Mouse (Mus musculus) urinary bladder, postnatal 4 days (tissue): ENCODE data around the gene Npm1.

Experiments
- DNase-seq, 2 experiments: peaks; one replicate each; pipeline ENCODE4 v3.0.0; 2021 to 2022; ENCODE audit warnings: low spot score in 2 of 2

Gene Npm1

DNA sequence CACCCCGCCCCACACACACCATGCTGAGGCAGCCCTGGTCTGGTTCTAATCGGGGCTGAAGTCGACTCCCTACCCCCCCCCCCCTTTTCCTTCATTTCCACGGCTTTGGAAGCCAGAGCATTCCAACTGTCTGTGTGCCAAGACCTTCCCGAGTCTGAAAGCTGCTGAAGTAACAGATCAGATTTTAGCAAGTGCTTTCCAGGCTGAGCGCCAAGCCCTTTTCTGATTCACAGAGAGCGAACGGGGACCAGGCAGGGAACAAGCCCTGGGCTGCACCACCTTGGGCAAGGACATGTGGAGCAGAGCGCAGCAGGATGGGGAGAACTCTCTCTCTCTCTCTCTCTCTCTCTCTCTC, 16.9 kb downstream of the Npm1 start:
- DNase-seq = peak; percentile 69 to 82

DNA sequence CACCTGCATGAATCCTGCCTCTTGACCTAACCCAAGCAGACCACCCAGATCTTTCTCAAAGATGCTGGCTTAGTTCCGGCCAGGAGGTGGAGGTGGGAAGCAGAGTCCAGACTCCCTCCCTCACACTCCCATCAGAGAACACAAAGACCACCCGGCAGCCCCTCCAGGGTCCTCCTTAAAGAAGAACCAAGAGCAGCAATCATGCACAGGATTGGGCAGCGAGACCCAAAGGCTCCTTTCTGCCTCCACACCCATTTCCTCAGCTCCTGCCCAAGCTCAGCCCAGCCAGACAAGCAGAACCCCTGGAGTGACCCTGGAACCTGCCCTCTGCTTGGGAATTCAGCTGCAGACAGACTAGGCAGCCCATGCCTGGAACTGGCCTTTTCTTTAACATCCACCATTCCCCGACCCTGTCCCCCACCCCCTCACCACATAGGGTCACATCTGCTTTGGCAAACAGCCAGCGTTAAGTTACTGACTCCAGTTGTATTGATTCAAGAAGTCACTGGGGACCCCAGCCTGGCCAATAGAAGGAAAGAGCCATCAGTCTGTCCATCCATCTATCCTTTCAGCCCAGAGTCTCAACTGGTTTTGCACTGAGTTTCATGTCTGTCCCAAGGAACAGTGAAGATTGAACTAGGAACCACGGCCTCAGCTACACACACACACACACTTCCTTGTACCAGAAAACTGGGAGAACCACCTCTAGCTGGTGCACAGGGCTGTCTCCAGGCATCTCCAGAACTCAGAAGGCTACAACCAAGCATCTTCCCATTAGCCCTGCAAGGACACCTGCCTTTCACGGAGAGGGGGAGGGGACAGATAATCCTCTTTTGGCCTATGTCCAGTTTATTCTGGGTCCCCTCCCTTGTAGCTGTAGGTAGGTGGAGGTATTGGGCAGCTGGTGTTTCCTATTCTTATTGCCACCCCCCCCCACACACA, 17.5 kb downstream of the Npm1 start:
- DNase-seq = no peak

DNA sequence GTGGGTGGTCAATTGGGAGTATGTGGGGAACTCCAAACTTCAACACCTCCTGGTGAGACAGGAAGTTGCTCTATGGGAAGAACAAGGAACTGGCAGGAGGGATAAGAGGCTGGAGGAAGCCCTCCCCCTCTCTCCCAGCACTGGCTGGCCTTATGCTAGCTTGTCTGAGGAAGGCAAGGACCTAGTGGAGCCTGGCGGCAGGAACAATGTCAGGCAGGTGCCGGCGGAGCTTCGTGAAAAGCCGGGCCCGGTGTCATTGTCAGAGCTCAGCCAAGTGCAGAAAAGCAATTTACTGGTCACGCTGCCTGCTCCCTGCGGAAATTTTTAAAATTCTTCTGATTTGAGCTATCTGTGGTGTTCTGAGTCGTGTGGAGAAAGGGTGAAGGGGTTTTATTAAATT, 19.1 kb downstream of the Npm1 start:
- no peak for DNase-seq

DNA sequence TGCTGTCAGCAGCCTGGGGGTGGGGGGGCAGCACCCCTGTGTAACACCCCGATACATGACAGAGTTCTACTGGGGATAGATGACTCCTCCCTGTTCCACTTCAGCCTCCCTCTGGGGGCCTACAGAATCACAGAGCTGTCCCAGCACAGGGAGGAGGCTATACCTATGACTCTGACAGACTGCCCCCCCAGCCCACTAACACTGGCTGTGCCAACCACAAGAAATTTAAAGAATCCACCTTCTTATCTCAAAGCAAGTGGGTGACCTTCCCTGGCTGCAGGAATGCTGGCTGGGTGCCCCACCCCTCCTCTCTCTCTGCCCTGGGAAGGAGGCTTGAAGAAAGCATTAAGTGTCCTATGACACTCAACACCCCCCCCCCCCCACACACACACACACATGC, 20.2 kb downstream of the Npm1 start:
- DNase-seq = peak in 1 of 2 experiments; percentile 56

DNA sequence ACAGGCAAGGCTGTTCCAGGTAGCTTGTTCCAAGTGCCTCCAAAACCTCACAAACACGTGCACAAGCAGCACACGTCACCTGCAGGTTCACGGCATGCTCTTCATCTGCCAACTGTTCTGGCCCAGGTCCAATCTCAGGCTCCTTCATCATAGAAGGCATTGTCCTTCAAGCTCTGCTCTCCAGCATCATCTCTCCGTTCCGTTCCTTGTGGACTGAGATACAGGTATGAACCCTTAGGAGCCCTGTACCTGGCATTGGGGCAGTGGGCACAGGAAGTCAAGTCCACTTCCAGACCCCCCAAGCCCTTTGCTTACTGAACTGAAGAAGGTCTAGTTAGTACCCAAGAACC, 22.9 kb downstream of the Npm1 start:
- peak in 1 of 2 experiments; percentile 51 for DNase-seq

DNA sequence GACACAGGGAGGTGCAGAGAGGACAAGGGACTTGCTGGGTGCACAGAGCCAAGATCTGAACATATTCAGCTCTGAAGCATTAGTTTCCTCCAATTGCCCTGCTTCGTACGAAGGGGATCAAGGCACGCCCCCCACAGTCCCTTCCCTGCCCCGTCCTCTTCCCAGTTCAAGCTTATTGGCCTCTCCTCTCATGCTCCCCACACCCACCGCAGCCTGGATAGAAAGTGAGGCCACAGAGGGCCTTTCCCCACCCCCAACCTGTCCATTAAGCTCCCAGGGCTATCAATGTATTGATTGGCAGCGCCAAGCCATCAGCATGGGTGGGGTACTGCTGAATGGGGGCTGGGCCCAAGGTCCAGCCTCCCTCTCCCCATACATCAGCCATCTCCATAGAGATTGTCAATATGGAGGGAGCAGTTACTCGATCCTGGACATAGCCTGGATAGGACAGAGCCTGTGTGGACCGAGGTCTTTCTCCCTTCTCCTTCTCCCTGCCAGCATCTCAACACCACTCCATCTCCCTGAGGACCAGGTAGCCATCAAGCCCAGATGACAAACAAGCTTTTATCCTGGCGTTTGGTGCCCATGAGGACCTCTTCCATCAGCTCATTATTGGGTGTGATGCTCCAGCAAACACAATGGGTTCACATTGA, 23.4 kb downstream of the Npm1 start:
- DNase-seq = peak; percentile 14 to 48

DNA sequence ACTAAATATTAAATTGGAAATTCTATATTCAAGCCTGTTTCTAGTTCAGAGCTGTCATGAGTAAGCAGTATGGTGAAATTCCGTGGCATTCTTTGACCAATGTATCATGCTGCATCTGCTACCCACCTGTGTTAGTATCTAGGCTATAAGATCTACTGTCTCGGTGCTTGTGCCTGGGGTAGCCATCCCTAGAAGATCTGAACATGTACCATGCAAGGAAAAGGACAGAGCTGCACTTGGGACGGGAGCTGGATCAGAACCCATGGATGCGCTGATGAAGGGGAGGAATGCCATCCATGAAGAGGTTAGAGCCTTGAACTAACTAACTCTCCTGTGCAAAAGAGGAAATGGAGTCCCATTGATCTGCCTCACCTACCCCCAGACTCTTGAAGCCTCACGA, 24.3 kb downstream of the Npm1 start:
- peak in 1 of 2 experiments; percentile 53 for DNase-seq

DNA sequence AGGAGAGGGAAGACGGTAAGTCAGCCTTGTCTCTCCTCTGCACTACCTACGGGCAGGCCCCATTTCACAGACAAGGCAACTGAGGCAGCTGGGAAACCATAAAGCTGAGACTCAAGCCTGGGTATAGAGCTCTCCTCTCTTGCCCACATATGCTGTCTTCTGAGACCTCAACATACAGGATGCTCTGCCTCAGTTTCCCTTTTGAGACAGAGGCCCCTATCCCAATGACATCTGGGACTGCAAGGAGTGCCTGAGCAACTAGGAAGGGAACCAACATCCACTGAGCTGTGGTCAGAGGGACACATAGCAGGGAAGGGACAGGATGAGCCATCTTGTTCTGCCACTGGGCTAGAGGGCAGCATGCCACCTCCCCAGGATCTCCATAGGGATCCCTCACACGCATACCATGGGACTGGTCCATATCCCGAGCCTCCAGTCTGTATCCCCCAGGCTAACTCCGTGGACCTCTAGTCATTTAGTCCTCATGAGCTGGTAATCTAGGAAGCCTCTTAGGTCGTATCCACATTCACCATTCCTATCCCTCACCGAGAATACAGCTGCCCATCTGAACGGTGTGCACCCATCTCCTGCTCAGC, 28.5 kb downstream of the Npm1 start:
- peak in 1 of 2 experiments; percentile 52 for DNase-seq

DNA sequence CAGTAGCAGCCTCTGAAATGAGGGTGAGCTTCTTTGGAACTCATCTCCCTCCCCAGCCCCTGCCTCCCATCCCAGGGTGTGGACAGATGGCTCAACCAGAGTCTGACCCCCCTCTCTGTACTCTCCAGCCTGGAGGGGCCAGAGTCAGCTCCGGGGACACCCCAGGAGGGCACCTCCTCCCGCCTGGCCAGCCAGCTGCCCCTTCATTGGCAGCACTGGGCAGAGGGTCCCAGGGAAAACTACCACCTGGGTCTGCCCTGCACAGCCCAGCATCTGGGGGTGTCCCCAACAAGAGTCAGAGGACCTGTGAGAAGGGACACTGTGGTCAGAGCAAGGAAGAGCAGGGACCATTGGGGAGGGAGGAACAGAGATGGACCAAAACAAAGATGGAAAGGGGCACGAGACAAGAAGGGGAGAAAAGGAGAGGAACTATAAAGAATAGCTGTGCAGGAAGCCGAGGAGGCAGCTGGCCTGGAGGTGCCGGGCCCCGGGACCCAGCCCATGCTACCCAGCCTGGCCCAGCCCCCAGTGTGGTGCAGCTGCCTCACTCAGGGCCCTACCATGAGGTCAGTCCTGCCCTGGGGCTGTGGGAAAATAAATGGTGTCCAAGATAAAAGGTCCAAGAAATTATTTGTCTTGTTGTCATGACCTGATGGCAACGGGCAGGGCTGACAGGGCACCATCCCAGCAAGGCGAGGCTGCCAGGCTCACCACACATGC, 30.2 kb downstream of the Npm1 start:
- DNase-seq = peak in 1 of 2 experiments; percentile 53

DNA sequence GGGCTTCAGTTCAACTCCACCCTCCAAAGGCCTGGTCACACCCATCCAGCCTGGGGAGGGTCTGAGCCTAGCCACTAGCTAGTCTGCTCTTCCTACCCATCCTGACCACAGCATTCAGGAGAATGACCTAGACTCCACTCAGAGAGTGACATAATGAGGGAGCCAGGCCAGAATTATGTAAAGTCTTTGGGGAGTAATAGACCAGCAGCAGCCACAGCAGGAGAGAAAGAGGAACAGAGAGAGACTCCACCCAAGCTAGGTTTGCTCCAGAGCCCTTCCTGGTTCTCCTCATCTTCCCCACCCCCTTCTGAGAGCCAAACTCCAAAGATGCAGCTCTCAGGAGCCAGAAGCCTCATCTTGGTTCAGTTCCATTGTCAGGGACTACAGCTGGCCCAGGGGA, 35.9 kb downstream of the Npm1 start:
- no peak for DNase-seq

DNA sequence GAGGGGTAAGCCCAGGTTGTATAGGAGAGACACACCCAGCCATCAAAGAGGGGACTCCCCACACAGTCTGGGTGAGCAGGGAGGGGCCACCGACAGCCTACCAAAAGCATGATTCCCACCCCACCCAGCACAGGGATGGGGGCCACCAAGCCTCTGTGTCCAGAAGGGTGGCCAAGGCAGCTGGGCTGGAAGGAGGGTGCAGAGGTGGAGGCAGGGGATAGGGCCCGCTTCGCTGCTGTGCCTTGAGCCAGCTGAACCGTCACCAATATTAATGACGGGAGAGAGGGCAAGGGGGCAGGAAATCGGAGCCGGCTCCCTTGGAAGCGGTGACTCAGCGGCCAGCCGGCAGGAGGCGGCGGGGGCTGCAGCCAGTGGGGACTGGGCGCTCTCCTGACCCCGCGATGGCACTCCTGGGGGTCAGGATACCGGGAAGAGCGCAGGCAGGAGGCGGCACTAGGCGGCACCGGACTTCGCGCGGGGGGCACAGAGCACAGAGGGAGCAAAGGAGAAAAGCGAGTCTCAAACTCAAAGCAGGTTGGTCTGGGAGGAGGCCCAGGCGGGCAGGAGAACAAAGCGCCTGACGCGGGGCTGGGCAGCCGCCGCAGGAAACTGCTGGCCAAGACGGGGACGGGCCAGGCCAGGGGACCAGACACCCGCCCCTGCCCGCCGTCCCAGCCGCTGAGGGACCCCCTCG, 40.3 kb downstream of the Npm1 start:
- DNase-seq = no peak

DNA sequence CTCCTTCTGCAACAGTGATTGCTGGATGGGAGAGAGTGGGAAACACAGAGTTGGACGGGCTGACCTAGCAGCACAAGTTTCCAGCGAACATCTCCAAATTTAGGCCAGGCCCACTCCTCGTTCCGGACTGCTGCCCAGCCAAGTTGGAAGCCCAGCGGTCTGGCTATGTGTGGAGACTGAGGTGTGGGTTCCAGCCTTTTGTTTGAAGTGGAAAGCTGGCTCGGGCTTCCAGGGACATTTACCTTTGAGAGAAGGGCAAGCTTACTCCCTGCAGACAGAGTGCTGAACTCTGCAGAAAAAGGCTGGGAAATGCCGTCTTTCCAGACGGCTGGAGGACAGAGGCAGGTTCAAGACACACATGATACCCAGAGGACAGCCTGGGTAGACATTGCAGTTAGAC, 43.5 kb downstream of the Npm1 start:
- DNase-seq = no peak

DNA sequence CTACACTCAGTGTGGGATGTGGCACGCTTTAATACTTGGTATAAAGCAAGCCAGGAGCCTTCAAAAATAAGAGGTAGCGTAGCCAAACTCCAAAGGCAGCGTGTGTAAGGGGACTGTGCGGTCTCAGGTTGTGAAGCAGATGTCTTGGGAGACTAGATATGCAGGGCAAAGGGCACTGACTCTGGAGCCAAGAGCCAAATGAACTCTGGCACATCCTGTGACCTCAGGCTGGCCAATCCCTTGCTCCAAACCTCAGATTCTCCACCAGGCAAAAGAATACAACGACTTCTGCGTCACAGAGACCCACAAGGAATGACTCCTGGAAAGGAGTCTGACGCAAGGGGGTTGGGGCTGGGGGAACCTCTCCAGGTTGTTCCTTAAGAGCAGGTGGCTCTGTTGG, 43.9 kb downstream of the Npm1 start:
- DNase-seq = no peak

DNA sequence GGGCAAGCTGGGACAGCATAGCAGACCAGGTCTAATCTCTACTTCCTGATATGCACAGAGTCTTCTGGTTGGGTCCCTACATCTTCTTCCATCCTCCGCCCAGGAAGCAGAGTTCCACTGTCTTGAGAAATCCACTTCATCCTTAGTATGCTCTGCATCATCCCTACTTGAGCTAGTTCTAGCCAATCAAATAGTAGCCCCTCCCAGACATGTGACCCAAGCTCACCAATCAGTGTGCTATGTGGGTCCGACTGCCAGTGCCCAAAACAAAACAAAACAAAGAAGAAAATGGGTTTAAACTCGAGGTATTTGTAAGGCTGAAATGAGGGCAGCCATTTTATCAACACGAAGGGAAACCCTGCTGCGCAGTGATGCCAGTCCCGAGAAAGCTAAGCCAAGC, 44.5 kb downstream of the Npm1 start:
- no peak for DNase-seq

DNA sequence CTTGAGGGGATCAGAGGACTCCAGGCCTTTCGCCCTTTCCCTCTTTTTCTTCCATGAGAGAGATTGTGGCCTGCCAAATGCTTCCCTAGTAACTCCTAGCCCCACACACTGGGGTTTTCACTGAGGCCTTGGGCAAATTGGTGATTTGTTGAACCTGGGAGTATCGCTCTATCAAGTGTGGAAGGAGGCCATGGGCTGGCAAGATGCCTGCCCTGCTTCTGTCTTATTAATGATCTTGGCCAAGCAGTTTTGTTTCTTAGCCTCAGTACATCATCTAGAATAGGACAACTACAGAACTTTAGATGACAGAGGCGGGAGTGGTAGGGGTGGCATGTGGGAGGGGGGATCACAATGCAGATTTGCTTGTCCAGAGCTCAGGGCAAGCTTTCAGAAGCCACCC, 47.2 kb downstream of the Npm1 start:
- DNase-seq = no peak

DNA sequence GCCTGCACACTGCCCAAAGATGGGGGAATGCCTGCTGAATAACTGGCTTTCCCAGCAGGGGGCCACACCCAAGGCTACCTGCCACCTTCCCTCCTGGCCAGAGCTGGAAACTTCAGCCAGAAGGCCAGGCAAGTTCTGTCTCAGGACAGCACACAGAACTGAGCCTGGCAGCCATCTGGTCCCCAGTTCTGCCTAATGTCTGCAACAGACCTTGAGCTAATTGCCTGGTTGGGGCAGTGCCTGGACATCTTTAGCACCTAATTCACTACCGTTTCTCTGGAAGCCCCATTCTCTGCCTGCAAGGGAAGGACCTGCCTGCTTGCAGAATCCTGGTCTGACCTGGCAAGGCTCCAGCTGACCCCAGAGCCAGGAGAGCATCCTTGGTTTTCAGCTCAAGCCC, 50.6 kb downstream of the Npm1 start:
- DNase-seq = no peak

DNA sequence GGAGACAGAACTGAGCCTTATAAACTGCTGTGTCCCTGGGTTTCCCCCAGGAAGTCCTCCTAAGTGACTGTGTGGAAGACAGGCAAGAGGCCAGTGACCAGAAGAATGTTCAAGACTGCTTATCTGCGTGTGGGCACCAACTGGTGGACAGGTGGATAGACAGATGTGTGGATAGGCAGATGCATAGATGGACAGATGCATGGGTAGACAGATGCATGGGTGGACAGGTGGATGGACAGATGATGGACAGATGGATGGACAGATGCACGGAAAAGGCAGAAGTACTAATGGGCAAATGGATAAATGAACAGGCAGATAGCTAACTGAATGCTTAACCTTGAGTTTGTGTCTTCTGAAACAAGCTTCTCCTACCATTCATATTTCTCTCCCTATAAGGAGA, 52.9 kb downstream of the Npm1 start:
- no peak for DNase-seq

DNA sequence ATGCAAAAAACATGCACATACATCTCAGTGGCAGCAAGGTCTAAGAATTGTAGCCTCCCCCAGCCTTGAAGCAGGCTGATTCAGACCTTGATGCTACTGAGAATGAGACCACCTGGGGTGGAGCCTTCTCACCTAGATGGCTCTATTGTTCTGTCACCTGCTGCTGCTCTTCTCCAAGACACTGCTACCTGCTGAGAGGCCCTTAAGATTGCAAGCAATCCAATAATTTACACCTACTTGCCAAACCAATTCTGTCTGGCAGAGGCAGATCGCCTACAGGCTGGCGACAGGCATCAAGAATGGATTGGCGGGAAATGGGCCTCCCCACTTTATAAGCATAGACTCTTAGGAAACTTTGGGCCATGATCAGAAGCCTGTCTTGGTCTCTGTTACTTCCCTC, 55.5 kb downstream of the Npm1 start:
- DNase-seq = no peak

DNA sequence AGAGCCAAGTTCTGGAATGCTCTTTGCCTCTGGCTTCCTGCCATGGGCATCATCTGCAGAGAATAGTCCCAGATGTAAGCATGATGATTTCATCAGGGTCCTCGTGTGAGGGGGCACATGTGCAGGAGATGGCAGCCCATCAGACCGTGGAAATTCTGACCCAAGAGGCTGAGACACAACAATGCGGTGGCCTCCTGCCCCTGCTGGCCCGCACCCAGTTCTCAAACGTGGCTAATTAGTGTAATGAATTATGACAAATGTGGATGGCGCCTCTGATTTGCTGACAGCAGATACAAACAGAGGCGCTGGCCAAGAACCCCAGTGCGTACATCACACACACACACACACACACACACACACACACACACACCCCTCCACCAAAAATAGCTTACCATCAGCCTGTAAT, 58.1 kb downstream of the Npm1 start:
- DNase-seq = no peak

DNA sequence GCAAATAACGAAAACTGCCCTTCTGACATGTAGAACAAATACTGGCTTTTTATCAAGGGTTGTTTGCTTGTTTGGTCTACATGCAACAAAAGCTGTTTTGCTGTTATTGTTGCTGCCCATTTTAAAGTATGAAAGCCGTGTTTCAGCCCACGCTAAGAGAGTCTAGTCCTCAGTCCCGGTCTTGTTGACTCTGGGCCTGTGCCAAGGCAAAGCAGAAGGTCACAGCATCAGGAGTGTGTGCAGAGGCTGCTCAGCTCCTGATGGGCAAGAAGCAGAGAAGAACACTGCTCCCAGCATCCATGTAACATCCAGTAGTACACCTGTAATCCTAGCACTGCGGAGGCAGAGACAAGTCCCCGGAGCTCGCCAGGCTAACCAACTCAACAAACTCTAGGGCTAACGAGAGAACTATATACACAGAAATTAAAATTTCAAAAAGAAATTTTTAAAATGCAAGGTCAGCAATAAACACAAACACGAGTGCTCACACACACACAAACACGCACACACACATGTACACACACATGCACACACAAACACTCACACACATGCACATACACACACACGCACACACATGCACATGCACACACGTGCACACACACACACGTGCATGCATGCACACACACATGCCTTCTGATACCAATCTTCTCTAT, 59.6 kb downstream of the Npm1 start:
- DNase-seq = no peak
